Mouse (Mus musculus) cerebellum, adult 2 months (tissue): ENCODE data around the gene Dgkz.

ENCODE experiments used
- CTCF ChIP-seq: fragments of 200-500 bp; IDR thresholded peaks from 2 replicates; pipeline ENCODE4 v1.5.1; 2011; ENCODE audit warnings: low read depth, mild to moderate bottlenecking, control low read depth, low read length, moderate library complexity, borderline replicate concordance; ENCODE audit not compliant: insufficient read depth
- POLR2A ChIP-seq: fragments of 200-500 bp; IDR thresholded peaks from 2 replicates; pipeline ENCODE4 v1.6.1; 2011; ENCODE audit warnings: low read length, control low read depth, borderline replicate concordance; ENCODE audit not compliant: insufficient read depth

DNA sequence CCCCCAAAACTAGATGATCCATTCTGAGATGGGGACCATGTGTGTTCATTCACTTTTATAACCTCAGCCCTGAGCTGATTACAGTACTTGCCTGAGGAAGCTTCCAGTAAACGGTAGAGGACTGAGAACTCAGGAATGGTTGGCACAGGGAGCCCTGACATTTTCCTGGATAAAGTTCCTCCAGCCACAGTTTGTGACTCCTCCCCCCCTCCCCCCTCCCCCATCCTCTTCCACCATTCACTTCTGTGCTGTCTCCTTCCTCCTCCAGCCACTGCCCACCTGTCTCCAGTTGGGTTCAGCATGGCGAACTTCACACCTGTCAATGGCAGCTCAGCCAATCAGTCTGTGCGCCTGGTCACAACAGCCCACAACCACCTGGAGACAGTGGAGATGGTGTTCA lies 48.7 kb downstream of the Dgkz start, which contains the start of gene Chrm4:
- no peak for TF ChIP-seq POLR2A
- TF ChIP-seq CTCF, result no peak
